Mouse (Mus musculus) c-Kit-positive CD71-positive TER-119-negative erythroid progenitor cells, embryonic 14.5 days (primary cell): ENCODE measurements at regions not wholly inside any gene's neighbourhood (a gene's known extent, or its start where the extent isn't known, plus 50 kb on each side); places are given as distances from the start of the nearest gene placed in this dataset.
A peak's percentile ranks its signal among the peaks of the same experiment; 100 is the strongest.

Experiments used
- DNase-seq: peaks from one replicate; pipeline ENCODE4 v3.0.0-alpha.2; 2013; ENCODE audit warnings: low read depth

DNA sequence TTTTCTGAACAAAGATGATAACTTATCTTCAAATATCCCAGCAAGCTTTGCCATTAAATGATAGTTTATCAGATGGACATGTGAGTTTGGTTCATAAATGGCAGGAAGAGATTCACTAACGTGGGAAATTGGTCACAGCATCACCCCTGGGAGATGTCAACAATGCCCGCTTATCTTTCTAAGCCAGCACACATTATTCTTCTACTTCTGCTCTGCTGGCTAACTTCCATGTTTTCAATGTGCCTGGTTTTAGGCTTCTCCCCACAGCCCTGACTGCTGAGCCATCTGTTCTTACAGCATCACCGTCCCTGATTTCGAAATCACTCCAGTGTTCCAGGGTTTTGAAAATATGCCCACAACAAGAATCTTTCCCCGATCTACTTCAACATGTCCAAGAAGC is 2175.4 kb downstream of the 9330182O14Rik start:
- no peak for DNase-seq

DNA sequence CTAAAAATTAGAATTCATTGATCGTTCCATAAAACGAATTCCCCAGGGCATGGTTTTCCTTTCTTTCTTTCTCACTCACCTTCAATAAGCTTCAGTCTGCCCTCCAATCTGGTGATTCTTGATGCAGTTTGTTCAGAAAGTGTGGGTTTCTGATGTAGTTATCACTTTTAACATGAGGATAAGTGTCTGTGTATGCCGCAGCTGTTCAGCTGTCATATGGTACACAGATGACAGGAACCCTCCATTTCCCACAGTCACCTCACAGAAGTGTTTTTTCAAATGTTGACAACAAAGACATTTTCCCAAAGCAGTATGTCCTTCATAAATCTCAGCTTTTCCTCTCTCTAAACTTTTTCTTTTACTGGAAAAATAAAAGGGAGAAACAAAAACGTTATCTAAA is 2177.0 kb downstream of the 9330182O14Rik start:
- DNase-seq: no peak

DNA sequence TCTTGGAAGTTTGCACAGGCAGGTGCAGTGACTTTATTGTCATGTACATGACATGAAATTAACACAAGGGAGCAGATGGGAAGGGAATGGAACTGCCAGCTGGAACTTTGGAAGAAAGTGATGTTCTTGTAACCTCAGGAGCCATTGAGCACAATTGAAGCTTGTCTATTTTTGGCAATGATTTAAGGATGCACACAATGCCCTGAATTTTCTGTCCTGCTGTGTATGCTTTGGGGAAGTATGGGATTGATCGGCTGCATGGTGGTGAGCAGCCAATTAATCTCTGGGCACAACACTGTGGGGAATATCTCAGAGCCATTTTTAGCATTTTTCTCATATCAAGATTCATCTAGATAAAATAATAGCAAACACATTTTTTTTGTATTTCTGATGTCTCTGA is 2186.2 kb downstream of the 9330182O14Rik start:
- DNase-seq: no peak

DNA sequence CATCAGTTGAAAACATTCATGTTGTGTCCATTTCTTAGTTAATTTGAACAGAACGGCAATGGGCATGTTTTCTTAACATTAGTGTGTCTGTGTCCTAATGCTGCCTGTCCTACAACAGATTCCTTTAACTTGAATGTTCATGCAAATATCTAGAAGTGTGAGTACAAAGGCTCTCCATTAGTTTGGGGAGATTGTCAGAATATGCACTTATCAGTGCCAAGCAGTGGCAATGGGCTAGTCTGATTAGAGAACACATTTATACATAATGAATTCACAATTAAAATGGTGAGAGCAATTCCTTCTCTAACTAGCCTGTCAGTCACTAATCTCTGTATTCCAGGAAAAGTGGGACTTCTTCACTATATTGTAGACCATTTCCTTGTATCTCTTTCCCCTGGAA is 2188.8 kb downstream of the 9330182O14Rik start:
- peak; percentile 48 for DNase-seq

DNA sequence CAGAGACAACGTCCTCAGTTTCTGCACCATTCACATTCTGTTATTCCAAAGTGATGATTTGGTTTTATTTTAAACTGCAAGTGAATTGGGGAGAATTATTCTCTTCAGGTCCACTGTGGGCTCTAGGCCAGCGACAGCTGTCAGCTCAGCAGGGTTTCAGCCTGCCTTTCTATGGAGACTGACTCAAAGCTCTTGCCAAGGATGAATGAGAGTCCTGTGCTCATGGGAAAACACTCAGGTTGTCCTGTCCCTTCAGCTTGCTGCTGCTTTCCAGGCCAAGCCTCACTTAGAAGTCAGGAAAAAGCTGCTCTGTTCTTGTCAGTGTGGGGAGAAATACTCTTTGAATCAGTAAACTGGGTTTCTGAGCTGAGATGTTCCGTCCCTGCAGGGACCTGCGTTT is 2191.1 kb downstream of the 9330182O14Rik start:
- DNase-seq: no peak

DNA sequence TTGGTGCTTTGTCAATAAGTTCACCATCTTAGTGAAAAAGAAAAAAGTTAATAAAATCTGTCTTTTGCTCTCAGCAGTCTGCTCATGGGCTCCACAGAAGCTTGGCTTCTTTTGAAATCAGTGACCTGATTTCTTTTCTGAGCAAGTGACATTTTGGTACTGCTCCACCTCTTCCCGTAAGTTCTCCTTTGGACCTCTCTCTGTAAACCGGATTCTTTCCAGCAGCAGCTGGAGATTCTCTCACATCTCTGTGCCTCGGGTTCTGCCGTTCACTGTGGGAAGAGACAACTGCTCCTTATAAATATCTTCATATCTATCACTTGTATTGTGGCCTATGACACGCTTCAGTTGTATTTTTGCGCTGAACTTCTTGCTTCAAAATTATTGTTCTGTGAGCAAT is 2194.4 kb downstream of the 9330182O14Rik start:
- no peak for DNase-seq

DNA sequence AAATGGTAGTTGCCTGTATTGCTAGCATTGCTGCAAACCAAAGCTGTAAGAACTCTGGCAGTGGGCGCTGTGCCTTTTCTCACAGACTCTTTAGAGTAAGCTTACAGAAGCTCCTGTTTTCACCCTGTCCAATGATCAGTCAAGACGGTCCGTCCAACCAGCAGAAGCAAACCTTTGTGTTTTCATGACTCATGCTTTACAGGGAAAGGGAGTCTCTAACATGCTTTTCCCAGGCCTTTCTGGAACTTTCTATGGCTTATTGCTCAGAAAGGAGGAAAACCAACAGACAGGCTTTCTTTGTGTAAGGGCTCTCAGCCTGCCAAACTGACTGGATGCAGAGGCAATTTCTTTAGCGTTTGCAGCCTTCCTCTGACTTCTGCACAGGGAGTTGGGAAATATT is 2195.6 kb downstream of the 9330182O14Rik start:
- no peak for DNase-seq

DNA sequence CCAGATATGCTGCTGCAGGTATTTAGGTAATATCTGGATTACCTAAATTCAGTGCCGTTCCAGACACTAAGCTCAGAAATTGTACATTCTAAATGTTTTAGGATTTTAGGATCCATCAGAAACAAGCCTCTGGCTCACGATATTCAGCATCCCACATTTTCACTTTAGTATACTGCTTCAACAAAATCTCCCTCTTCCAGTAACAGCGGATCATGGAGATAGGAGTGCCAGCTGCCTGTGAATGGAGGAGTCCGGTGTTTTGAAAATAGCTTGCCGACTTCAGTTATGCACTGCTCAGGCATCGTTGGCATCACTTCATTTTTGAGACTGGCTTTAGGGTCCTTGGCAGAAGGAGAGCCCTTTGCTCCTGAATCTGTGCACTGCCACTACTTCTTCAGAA is 2199.5 kb downstream of the 9330182O14Rik start:
- no peak for DNase-seq

DNA sequence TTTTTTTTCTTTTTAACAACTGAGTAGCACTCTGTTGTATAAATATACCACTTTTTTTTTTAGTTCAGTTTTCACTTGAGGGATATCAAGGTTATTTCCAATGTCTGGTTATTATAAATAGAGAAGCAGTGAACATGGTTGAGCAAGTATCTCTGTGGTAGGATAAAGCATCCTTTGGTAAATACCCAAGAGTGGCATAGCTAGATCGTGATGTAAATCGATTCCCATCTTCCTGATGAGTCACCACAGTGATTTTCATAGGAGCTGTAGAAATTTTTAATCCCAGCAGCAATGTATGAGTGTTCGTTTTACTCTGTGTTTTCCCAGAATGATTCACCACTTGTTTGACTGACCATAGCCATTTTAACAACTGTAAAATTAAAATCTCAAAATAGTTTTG is 2212.0 kb downstream of the 9330182O14Rik start:
- no peak for DNase-seq

DNA sequence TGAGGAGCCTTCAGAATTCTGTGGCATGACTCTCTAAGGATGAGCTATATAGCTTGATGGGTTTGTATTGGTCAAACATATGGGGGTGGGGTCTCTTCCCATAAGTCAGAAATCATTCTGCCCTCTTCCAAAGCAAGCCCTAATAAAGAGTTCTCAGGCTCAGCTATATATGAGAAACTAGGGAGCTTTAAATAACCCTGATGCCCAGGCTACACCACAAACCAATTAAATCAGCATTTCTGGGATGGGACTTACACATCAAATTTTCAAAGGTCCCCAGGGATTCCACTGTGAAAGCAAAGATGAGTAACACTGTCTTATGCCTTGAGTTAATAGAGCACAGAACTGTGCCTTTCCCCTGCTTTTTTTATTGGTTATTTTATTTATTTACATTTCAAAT is 2227.7 kb downstream of the 9330182O14Rik start:
- no peak for DNase-seq

DNA sequence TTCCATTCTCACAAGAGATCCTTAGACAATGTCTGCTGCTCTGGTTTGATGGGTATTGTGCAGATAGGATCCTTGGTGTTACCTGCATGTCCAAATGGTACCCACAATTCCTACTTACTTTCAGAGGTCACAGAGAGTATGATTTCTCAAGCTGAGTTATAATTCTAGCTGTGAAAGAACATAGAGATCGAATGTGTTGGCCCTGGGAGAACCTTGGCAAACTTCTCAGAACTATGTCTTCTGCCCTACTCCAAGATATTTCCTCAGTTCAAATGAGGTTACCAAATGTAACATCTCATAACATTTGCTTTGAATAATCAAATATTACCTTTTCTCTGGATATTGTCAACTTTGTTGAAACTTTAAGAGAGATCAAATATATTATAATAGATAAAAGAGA is 2230.8 kb downstream of the 9330182O14Rik start:
- no peak for DNase-seq

DNA sequence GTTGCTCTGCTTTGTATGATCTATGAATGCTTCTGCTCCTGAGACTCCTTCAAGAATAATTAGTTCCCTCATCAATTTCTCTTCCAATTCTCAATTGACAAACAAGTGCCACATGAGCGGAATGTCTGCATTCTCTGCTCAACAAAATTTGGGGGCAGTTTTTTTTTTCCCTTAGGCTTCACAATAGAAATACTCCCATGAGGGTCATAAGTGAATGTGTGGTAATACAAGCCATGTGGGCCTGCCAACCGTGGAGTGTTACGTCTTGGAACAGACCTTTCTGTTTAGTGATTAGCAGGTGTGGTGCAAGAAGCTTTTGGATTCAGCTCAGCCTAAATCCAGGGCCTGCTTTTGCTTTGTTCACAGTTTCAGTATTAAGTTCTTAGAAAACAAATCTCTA is 2232.6 kb downstream of the 9330182O14Rik start:
- no peak for DNase-seq

DNA sequence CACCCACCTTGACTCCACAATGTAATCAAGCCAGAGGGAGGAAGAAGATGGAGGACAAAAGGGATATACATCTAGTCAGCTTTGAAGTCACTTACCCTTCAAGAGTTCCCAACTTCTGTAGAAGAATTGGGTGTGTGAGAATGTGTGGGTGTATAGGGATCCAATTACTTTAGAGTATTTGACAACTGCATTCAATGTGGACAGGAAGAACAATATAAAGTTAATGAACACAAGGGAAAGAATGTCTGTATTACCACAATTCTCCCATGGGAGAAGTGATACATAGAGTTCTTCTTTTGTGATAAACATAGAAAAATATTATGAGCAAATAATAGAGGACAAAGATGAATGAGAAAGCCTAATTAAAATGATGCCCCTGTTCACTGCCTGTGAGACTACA is 2235.4 kb downstream of the 9330182O14Rik start:
- DNase-seq: no peak

DNA sequence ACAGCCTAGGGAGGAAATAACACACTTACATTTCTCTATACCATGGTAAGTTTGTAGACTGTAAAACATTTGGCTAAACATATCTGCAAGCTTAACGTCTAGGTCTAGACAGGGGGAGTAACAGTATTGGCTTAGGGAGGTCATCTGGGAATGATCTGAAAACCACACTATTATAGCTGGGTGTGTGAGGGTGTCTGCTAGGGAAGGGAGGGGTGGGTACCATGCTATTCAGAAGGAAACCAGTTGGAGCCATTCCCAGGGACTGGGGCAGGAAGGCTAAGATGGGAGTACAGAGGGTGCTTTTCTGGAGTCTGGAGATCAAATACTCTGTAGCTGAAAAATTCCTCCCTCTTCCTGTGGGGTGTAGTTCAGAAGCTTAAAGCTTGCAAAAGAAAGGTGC is 2235.9 kb downstream of the 9330182O14Rik start:
- DNase-seq: no peak

DNA sequence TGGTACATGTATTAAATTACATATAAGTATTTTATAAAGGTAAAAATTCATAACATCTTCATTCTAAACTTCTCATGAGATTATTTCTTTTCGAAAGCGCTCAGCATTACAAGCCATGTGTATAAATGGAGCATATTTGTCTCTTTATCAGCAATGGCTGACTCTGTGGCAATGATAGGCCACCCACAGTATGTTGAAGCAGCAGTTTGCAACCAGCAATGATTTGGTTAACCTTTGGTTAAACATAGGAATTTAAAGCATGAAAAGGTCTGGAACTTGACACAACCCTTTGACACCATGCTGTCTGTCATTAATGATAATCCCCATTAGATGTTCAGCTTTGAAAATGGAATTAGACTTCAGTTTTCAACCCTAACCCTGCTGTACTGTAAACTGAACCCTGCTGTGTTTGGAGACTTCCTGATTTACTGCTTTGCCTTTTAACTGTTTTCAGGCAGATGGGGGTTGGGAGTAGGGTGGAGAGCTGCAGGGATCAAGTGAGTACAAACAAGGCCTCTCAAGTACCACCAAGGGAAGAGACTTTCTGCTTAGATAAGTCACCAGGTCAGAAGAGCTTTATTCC is 2238.6 kb downstream of the 9330182O14Rik start:
- no peak for DNase-seq
